Mouse (Mus musculus) heart, adult 2 months (tissue): ENCODE results near the gene Kbtbd12.

Experiments used
- CTCF ChIP-seq: fragments of 200-600 bp; IDR thresholded peaks from 2 replicates; pipeline ENCODE4 v1.8.1; 2022; ENCODE audit warnings: antibody characterized with exemption, mild to moderate bottlenecking, moderate library complexity
- EP300 ChIP-seq: fragments of 200-500 bp; IDR thresholded peaks from 2 replicates; pipeline ENCODE4 v1.6.1; 2011; ENCODE audit warnings: low read depth, low read length, control low read depth; ENCODE audit not compliant: insufficient read depth
- POLR2A ChIP-seq: fragments of 200-500 bp; IDR thresholded peaks from 2 replicates; pipeline ENCODE4 v1.6.1; 2011; ENCODE audit warnings: mild to moderate bottlenecking, low read depth, low read length, control low read depth; ENCODE audit not compliant: insufficient read depth

GRCm38 (mm10) chr6:88557548-88557947 lies 80.2 kb downstream of the Kbtbd12 start:
- TF ChIP-seq CTCF (no peak), EP300 (no peak), POLR2A (no peak)
